Mouse (Mus musculus): ENCODE results near the gene Slc25a16. TPM values are rescaled to one million over a fixed set of nuclear protein-coding genes. Genes with fewer than 3 reads are reported as not detected.

Gene Slc25a16
- total and polyA plus RNA-seq, 2 experiments from 2014 or later = 19.6 to 35.4 TPM

- no peak overlapping the region for H3K27ac ChIP-seq (ENCODE audit: low read depth)
- H3K4me1 ChIP-seq (ENCODE audit: control insufficient read depth, insufficient read depth) = no peaks in the 10 kb centered on the region
- WGBS = 24% methylated on average over 9 of the region's 9 CpGs
- no peaks in the 10 kb centered on the region for H3K27me3 ChIP-seq (ENCODE audit: control insufficient read depth, insufficient read depth, low read length)
- H3K9ac ChIP-seq (replicated peaks; ENCODE audit: low read depth, low read length) = no peak overlapping the region
- peaks cover 10% of the 10 kb centered on the region; the same call in 1 of the 2 replicates for H3K36me3 ChIP-seq (replicated peaks; ENCODE audit: control insufficient read depth, insufficient read depth, low read length)
- no peak for DNase-seq (ENCODE audit: low spot score)
- no peak overlapping the region for H3K4me2 ChIP-seq (ENCODE audit: low read depth, low read length)
- no peak for ATAC-seq (ENCODE audit: insufficient read depth, low read depth)
- H3K4me3 ChIP-seq (ENCODE audit: low read depth, low read length) = no peak overlapping the region
- H3K9me3 ChIP-seq (replicated peaks; ENCODE audit: control insufficient read depth, low read length) = no peaks in the 10 kb centered on the region
- no peak for TF ChIP-seq EP300 (IDR thresholded peaks at IDR 0.05; ENCODE audit: low read depth)
Observed at GRCm38 (mm10) chr10:62883933-62884372, 36.5 kb upstream of the Slc25a16 start.

- 76% methylated on average over 1 of the region's 1 CpGs for WGBS
- Histone ChIP-seq H3K27me3 (ENCODE audit: control insufficient read depth, insufficient read depth, low read length) (no peaks in the 10 kb centered on the region), H3K36me3 (replicated peaks; ENCODE audit: control insufficient read depth, insufficient read depth, low read length) (peaks cover 4% of the 10 kb centered on the region; the same call in 1 of the 2 replicates), H3K27ac (ENCODE audit: low read depth) (no peak overlapping the region), H3K9ac (replicated peaks; ENCODE audit: low read depth, low read length) (no peak overlapping the region), H3K4me1 (ENCODE audit: control insufficient read depth, insufficient read depth) (no peaks in the 10 kb centered on the region), H3K4me3 (ENCODE audit: low read depth, low read length) (no peak overlapping the region), H3K4me2 (ENCODE audit: low read depth, low read length) (no peak overlapping the region), H3K9me3 (replicated peaks; ENCODE audit: control insufficient read depth, low read length) (no peaks in the 10 kb centered on the region)
- DNase-seq (ENCODE audit: low spot score) (no peak), ATAC-seq (ENCODE audit: insufficient read depth, low read depth) (no peak)
- TF ChIP-seq EP300 (IDR thresholded peaks at IDR 0.05; ENCODE audit: low read depth) = no peak
- TF ChIP-seq CTCF (IDR thresholded peaks at IDR 0.05; ENCODE audit: low read depth) = no peak
Observed at GRCm38 (mm10) chr10:62884517-62884916, 35.9 kb upstream of the Slc25a16 start.

- ATAC-seq (ENCODE audit: insufficient read depth, low read depth) (no peak), DNase-seq (ENCODE audit: low spot score) (no peak)
- Histone ChIP-seq H3K27ac (ENCODE audit: low read depth) (0 out of 2 replicates have a peak overlapping the region, but pooled peaks have one; percentile 50), H3K4me2 (ENCODE audit: low read depth, low read length) (peak overlapping the region; percentile 92), H3K9ac (replicated peaks; ENCODE audit: low read depth, low read length) (0 out of 2 replicates have a peak overlapping the region, but pooled peaks have one; percentile 58), H3K4me3 (ENCODE audit: low read depth, low read length) (peak overlapping the region; percentile 64), H3K27me3 (ENCODE audit: control insufficient read depth, insufficient read depth, low read length) (no peaks in the 10 kb centered on the region), H3K9me3 (replicated peaks; ENCODE audit: control insufficient read depth, low read length) (no peaks in the 10 kb centered on the region), H3K4me1 (ENCODE audit: control insufficient read depth, insufficient read depth) (no peaks in the 10 kb centered on the region), H3K36me3 (replicated peaks; ENCODE audit: control insufficient read depth, insufficient read depth, low read length) (no peaks in the 10 kb centered on the region)
- TF ChIP-seq EP300 (IDR thresholded peaks at IDR 0.05; ENCODE audit: low read depth) = no peak
- no peak for TF ChIP-seq CTCF (IDR thresholded peaks at IDR 0.05; ENCODE audit: low read depth)
- WGBS = 24% methylated on average over 10 of the region's 10 CpGs
Observed at GRCm38 (mm10) chr10:62885460-62885859, 35.0 kb upstream of the Slc25a16 start.

- ATAC-seq (ENCODE audit: insufficient read depth, low read depth) = peak; percentile 39; the same call in 1 of the 2 replicates
- no peaks in the 10 kb centered on the region for H3K4me1 ChIP-seq (ENCODE audit: control insufficient read depth, insufficient read depth)
Observed at GRCm38 (mm10) chr10:62885969-62886798, 34.2 kb upstream of the Slc25a16 start.

GRCm38 (mm10) chr10:62886799-62887591, 33.4 kb upstream of the Slc25a16 start:
- peak overlapping the region; percentile 50 for H3K27ac ChIP-seq (ENCODE audit: low read depth)
- ATAC-seq (ENCODE audit: insufficient read depth, low read depth) (peak; percentile 84), DNase-seq (ENCODE audit: low spot score) (peak; percentile 39)
- H3K4me1 ChIP-seq (ENCODE audit: control insufficient read depth, insufficient read depth) = no peaks in the 10 kb centered on the region
- no peaks in the 10 kb centered on the region for H3K36me3 ChIP-seq (replicated peaks; ENCODE audit: control insufficient read depth, insufficient read depth, low read length)
- no peaks in the 10 kb centered on the region for H3K9me3 ChIP-seq (replicated peaks; ENCODE audit: control insufficient read depth, low read length)
- TF ChIP-seq EP300 (IDR thresholded peaks at IDR 0.05; ENCODE audit: low read depth) = no peak
- no peak for TF ChIP-seq CTCF (IDR thresholded peaks at IDR 0.05; ENCODE audit: low read depth)
- WGBS = under 1% methylated on average over 55 of the region's 56 CpGs
- peak overlapping the region; percentile 92 for H3K4me2 ChIP-seq (ENCODE audit: low read depth, low read length)
- H3K9ac ChIP-seq (replicated peaks; ENCODE audit: low read depth, low read length) = peak overlapping the region; percentile 58
- no peaks in the 10 kb centered on the region for H3K27me3 ChIP-seq (ENCODE audit: control insufficient read depth, insufficient read depth, low read length)
- peak overlapping the region; percentile 64 for H3K4me3 ChIP-seq (ENCODE audit: low read depth, low read length)

More at GRCm38 (mm10) chr10:62885969-62886798, 34.2 kb upstream of the Slc25a16 start:
- Histone ChIP-seq H3K9me3 (replicated peaks; ENCODE audit: control insufficient read depth, low read length) (no peaks in the 10 kb centered on the region), H3K27me3 (ENCODE audit: control insufficient read depth, insufficient read depth, low read length) (no peaks in the 10 kb centered on the region), H3K4me3 (ENCODE audit: low read depth, low read length) (peak overlapping the region; percentile 64), H3K36me3 (replicated peaks; ENCODE audit: control insufficient read depth, insufficient read depth, low read length) (no peaks in the 10 kb centered on the region), H3K27ac (ENCODE audit: low read depth) (0 out of 2 replicates have a peak overlapping the region, but pooled peaks have one; percentile 50), H3K9ac (replicated peaks; ENCODE audit: low read depth, low read length) (peak overlapping the region; percentile 58), H3K4me2 (ENCODE audit: low read depth, low read length) (peak overlapping the region; percentile 92)
- peak; percentile 46 for DNase-seq (ENCODE audit: low spot score)
- no peak for TF ChIP-seq EP300 (IDR thresholded peaks at IDR 0.05; ENCODE audit: low read depth)
- TF ChIP-seq CTCF (IDR thresholded peaks at IDR 0.05; ENCODE audit: low read depth) = no peak
- under 1% methylated on average over 38 of the region's 38 CpGs for WGBS

Data from heart, postnatal 0 days (tissue).